8 mouse cellular contexts compared by ENCODE assay signal in genomic region chr6:119479876-119480705, GRCm38 (mm10). TPM values are rescaled to one million over a fixed set of nuclear protein-coding genes. Genes with fewer than 3 reads are reported as not detected.
DNase-seq lines count a peak whose midpoint lies in the region; ATAC-seq and TF ChIP-seq lines count a peak whose summit lies in the region.

No protein-coding gene starts in this region.

- H3K36me3 ChIP-seq in heart, embryonic 15.5 days, result no peaks in the 10 kb centered on the region
- H3K36me3 ChIP-seq in liver, embryonic 16.5 days (ENCODE audit: control insufficient read depth, insufficient read depth), result 0 out of 2 replicates have a peak, but pooled peaks cover 3% of the 10 kb centered on the region
- H3K36me3 ChIP-seq in neural tube, embryonic 13.5 days, result peaks cover 16% of the 10 kb centered on the region

- WGBS in heart, embryonic 15.5 days, result under 1% methylated on average over 70 of the region's 70 CpGs
- under 1% methylated on average over 68 of the region's 70 CpGs for WGBS in liver, embryonic 16.5 days (ENCODE audit: insufficient replicate concordance)
- under 1% methylated on average over 70 of the region's 70 CpGs for WGBS in neural tube, embryonic 13.5 days

- no peak for TF ChIP-seq CTCF in embryonic fibroblast, embryonic 13.5 days (IDR thresholded peaks at IDR 0.05; ENCODE audit: borderline replicate concordance, insufficient read depth, low read length)

- no peaks in the 10 kb centered on the region for H3K9me3 ChIP-seq in heart, embryonic 15.5 days (replicated peaks)
- no peaks in the 10 kb centered on the region for H3K9me3 ChIP-seq in liver, embryonic 16.5 days (replicated peaks; ENCODE audit: control insufficient read depth, low read length)
- no peaks in the 10 kb centered on the region for H3K9me3 ChIP-seq in neural tube, embryonic 13.5 days

- H3K9ac ChIP-seq in heart, embryonic 15.5 days, result peak overlapping the region; percentile 94
- H3K9ac ChIP-seq in liver, embryonic 16.5 days (ENCODE audit: low read depth, low read length), result peak overlapping the region; percentile 80
- peak overlapping the region; percentile 95 for H3K9ac ChIP-seq in neural tube, embryonic 13.5 days

- TF ChIP-seq POLR2A in embryonic fibroblast, embryonic 13.5 days (IDR thresholded peaks at IDR 0.05; ENCODE audit: low read depth, low read length), result peak; percentile 39; the same call in 1 of the 2 replicates

- no peaks in the 10 kb centered on the region for H3K27me3 ChIP-seq in heart, embryonic 15.5 days
- no peaks in the 10 kb centered on the region for H3K27me3 ChIP-seq in liver, embryonic 16.5 days (ENCODE audit: control insufficient read depth, insufficient read depth, low read depth, low read length)
- H3K27me3 ChIP-seq in neural tube, embryonic 13.5 days, result no peaks in the 10 kb centered on the region

- peak overlapping the region; percentile 94 for H3K4me2 ChIP-seq in heart, embryonic 15.5 days
- H3K4me2 ChIP-seq in liver, embryonic 16.5 days (ENCODE audit: low read depth, low read length), result peak overlapping the region; percentile 96
- peak overlapping the region; percentile 100 for H3K4me2 ChIP-seq in neural tube, embryonic 13.5 days

- peaks cover 11% of the 10 kb centered on the region for H3K4me1 ChIP-seq in embryonic fibroblast, embryonic 13.5 days (ENCODE audit: control insufficient read depth, insufficient read depth, low read length)
- peaks cover 52% of the 10 kb centered on the region for H3K4me1 ChIP-seq in heart, embryonic 15.5 days (replicated peaks)
- H3K4me1 ChIP-seq in liver, embryonic 16.5 days (ENCODE audit: control insufficient read depth, low read depth, low read length), result peaks cover 32% of the 10 kb centered on the region
- peaks cover 63% of the 10 kb centered on the region for H3K4me1 ChIP-seq in neural tube, embryonic 13.5 days (replicated peaks)

- H3K4me3 ChIP-seq in embryonic fibroblast, embryonic 13.5 days (ENCODE audit: insufficient read depth, low read length), result peak overlapping the region; percentile 67
- peak overlapping the region; percentile 88 for H3K4me3 ChIP-seq in heart, embryonic 15.5 days
- peak overlapping the region; percentile 89 for H3K4me3 ChIP-seq in liver, embryonic 16.5 days (ENCODE audit: low read depth, low read length)
- H3K4me3 ChIP-seq in neural tube, embryonic 13.5 days, result peak overlapping the region; percentile 94

- peak; percentile 54 to 69 for DNase-seq in adrenal gland, postnatal 36 days
- DNase-seq in kidney, postnatal 10 days, result peak; percentile 74
- peak; percentile 60 for DNase-seq in testis, postnatal 14 days (ENCODE audit: low spot score)

- H3K27ac ChIP-seq in embryonic fibroblast, embryonic 13.5 days (ENCODE audit: insufficient read depth, low read length), result 0 out of 2 replicates have a peak overlapping the region, but pooled peaks have one; percentile 17
- H3K27ac ChIP-seq in heart, embryonic 15.5 days, result peak overlapping the region; percentile 99
- peak overlapping the region; percentile 91 for H3K27ac ChIP-seq in liver, embryonic 16.5 days (ENCODE audit: low read length)
- H3K27ac ChIP-seq in neural tube, embryonic 13.5 days (replicated peaks), result peak overlapping the region; percentile 100

- peak; percentile 40 for ATAC-seq in CD4-positive, CD25-positive, alpha-beta regulatory T cell, adult 4 months
- ATAC-seq in heart, embryonic 15.5 days (replicated peaks; ENCODE audit: insufficient number of reproducible peaks, insufficient read depth, low FRiP score, low read depth), result peak; percentile 16; the same call in 1 of the 2 replicates
- peak; percentile 37 for ATAC-seq in liver, embryonic 16.5 days (ENCODE audit: low read depth)
- peak; percentile 28 for ATAC-seq in neural tube, embryonic 13.5 days (ENCODE audit: low read depth)

RNA-seq across cellular contexts. Expression of gene Fbxl14, which starts 0.6 kb away (rescaled TPM):
- polyA plus RNA-seq in CD4-positive, CD25-positive, alpha-beta regulatory T cell, adult 4 months (2017; shearing (Covaris generic)), result 10 to 100 TPM; 10.7 to 11.3 TPM
- total RNA-seq in adrenal gland, postnatal 36 days (2021), result 10 to 100 TPM; 31.9 to 36.0 TPM
- polyA plus RNA-seq in embryonic fibroblast, embryonic 13.5 days (2011; ENCODE audit: insufficient read length, low read depth, missing spikeins), result 19.3 and 21.5 TPM in 2 replicates
- polyA plus RNA-seq in heart, embryonic 15.5 days (2015; fragmentation: Nextera tagmentation; extraction: Ambion mirVana), result 2.7 and 3.1 TPM in 2 replicates
- 2.1 TPM in 2 replicates for polyA plus RNA-seq in liver, embryonic 16.5 days (2015; fragmentation: Nextera tagmentation; extraction: Ambion mirVana)
- polyA plus RNA-seq in neural tube, embryonic 13.5 days (2015; fragmentation: Nextera tagmentation; extraction: Ambion mirVana), result 2.8 and 3.0 TPM in 2 replicates

Comparison
In these comparisons a context has a peak if more than half of its experiments do, and no peak if none do; other contexts are left out.
1. Peak in every context shown above with its lines: DNase-seq, ATAC-seq, H3K4me3 ChIP-seq and H3K27ac ChIP-seq.
2. H3K27ac ChIP-seq: peak in every context shown above with its lines; median percentile 100 in neural tube, embryonic 13.5 days; 99 in heart, embryonic 15.5 days; 91 in liver, embryonic 16.5 days; 17 in embryonic fibroblast, embryonic 13.5 days.